Mouse (Mus musculus): Measurements from ENCODE around the gene Rhof. TPM values are rescaled to one million over a fixed set of nuclear protein-coding genes. Genes with fewer than 3 reads are reported as not detected.

Gene Rhof
- polyA plus RNA-seq, 1 experiment from 2014 or later: 1.9 TPM

- 20% methylated on average over 8 of the region's 8 CpGs for WGBS
- Histone ChIP-seq H3K4me3 (ENCODE audit: low read depth, low read length) (peak overlapping the region; percentile 93), H3K9me3 (ENCODE audit: control insufficient read depth, low read length) (no peaks in the 10 kb centered on the region), H3K9ac (ENCODE audit: low read length) (peak overlapping the region; percentile 100), H3K36me3 (ENCODE audit: control insufficient read depth, insufficient read depth, low read length) (no peaks in the 10 kb centered on the region), H3K27me3 (ENCODE audit: control insufficient read depth, insufficient read depth, low read length) (no peaks in the 10 kb centered on the region), H3K4me1 (replicated peaks; ENCODE audit: control insufficient read depth, insufficient read depth, low read length) (peaks cover 57% of the 10 kb centered on the region), H3K27ac (ENCODE audit: low read depth, low read length) (peak overlapping the region; percentile 100), H3K4me2 (ENCODE audit: low read depth, low read length, severe bottlenecking) (peak overlapping the region; percentile 100)
- ATAC-seq (replicated peaks; ENCODE audit: low FRiP score) (no peak), DNase-seq (ENCODE audit: low spot score) (no peak)
These were observed 2.4 kb upstream of the Rhof start for GRCm38 (mm10) chr5:123134875-123135382.

- Histone ChIP-seq H3K4me3 (ENCODE audit: low read depth, low read length) (peak overlapping the region; percentile 93; the same call in 1 of the 2 replicates), H3K27me3 (ENCODE audit: control insufficient read depth, insufficient read depth, low read length) (no peaks in the 10 kb centered on the region), H3K4me1 (replicated peaks; ENCODE audit: control insufficient read depth, insufficient read depth, low read length) (peaks cover 57% of the 10 kb centered on the region), H3K27ac (ENCODE audit: low read depth, low read length) (peak overlapping the region; percentile 100), H3K36me3 (ENCODE audit: control insufficient read depth, insufficient read depth, low read length) (no peaks in the 10 kb centered on the region), H3K9ac (ENCODE audit: low read length) (peak overlapping the region; percentile 100), H3K9me3 (ENCODE audit: control insufficient read depth, low read length) (no peaks in the 10 kb centered on the region), H3K4me2 (ENCODE audit: low read depth, low read length, severe bottlenecking) (peak overlapping the region; percentile 100)
- 32% methylated on average over 13 of the region's 13 CpGs for WGBS
- DNase-seq (ENCODE audit: low spot score): no peak
- ATAC-seq (replicated peaks; ENCODE audit: low FRiP score): no peak
These were observed 1.8 kb upstream of the Rhof start for GRCm38 (mm10) chr5:123134186-123134874.

- Histone ChIP-seq H3K27me3 (ENCODE audit: control insufficient read depth, insufficient read depth, low read length) (no peaks in the 10 kb centered on the region), H3K4me2 (ENCODE audit: low read depth, low read length, severe bottlenecking) (peak overlapping the region; percentile 38; the same call in 1 of the 2 replicates), H3K9me3 (ENCODE audit: control insufficient read depth, low read length) (no peaks in the 10 kb centered on the region), H3K9ac (ENCODE audit: low read length) (no peak overlapping the region), H3K4me3 (ENCODE audit: low read depth, low read length) (no peak overlapping the region), H3K27ac (ENCODE audit: low read depth, low read length) (peak overlapping the region; percentile 39), H3K36me3 (ENCODE audit: control insufficient read depth, insufficient read depth, low read length) (no peaks in the 10 kb centered on the region), H3K4me1 (replicated peaks; ENCODE audit: control insufficient read depth, insufficient read depth, low read length) (peaks cover 57% of the 10 kb centered on the region)
- WGBS: 21% methylated on average over 7 of the region's 7 CpGs
- DNase-seq (ENCODE audit: low spot score) (no peak), ATAC-seq (replicated peaks; ENCODE audit: low FRiP score) (no peak)
These were observed 1.3 kb upstream of the Rhof start for GRCm38 (mm10) chr5:123133784-123134143.

- Histone ChIP-seq H3K9me3 (ENCODE audit: control insufficient read depth, low read length) (no peaks in the 10 kb centered on the region), H3K27ac (ENCODE audit: low read depth, low read length) (peak overlapping the region; percentile 39; the same call in 1 of the 2 replicates), H3K4me1 (replicated peaks; ENCODE audit: control insufficient read depth, insufficient read depth, low read length) (peaks cover 56% of the 10 kb centered on the region), H3K9ac (ENCODE audit: low read length) (no peak overlapping the region), H3K36me3 (ENCODE audit: control insufficient read depth, insufficient read depth, low read length) (no peaks in the 10 kb centered on the region), H3K4me3 (ENCODE audit: low read depth, low read length) (no peak overlapping the region), H3K27me3 (ENCODE audit: control insufficient read depth, insufficient read depth, low read length) (no peaks in the 10 kb centered on the region), H3K4me2 (ENCODE audit: low read depth, low read length, severe bottlenecking) (peak overlapping the region; percentile 38; the same call in 1 of the 2 replicates)
- ATAC-seq (replicated peaks; ENCODE audit: low FRiP score) (no peak), DNase-seq (ENCODE audit: low spot score) (peak; percentile 93)
- 17% methylated on average over 18 of the region's 18 CpGs for WGBS
These were observed 741 bp upstream of the Rhof start for GRCm38 (mm10) chr5:123133083-123133783.

GRCm38 (mm10) chr5:123130814-123131148, 1.7 kb downstream of the Rhof start:
- WGBS: 88% methylated on average over 5 of the region's 5 CpGs
- Histone ChIP-seq H3K4me1 (replicated peaks; ENCODE audit: control insufficient read depth, insufficient read depth, low read length) (peaks cover 35% of the 10 kb centered on the region), H3K36me3 (ENCODE audit: control insufficient read depth, insufficient read depth, low read length) (no peaks in the 10 kb centered on the region)

GRCm38 (mm10) chr5:123130030-123130813, 2.3 kb downstream of the Rhof start:
- H3K9ac ChIP-seq (ENCODE audit: low read length): no peak overlapping the region
- no peaks in the 10 kb centered on the region for H3K9me3 ChIP-seq (ENCODE audit: control insufficient read depth, low read length)
- H3K27ac ChIP-seq (ENCODE audit: low read depth, low read length): no peak overlapping the region
- ATAC-seq (replicated peaks; ENCODE audit: low FRiP score) (no peak), DNase-seq (ENCODE audit: low spot score) (no peak)
- peaks cover 29% of the 10 kb centered on the region for H3K4me1 ChIP-seq (replicated peaks; ENCODE audit: control insufficient read depth, insufficient read depth, low read length)
- no peaks in the 10 kb centered on the region for H3K27me3 ChIP-seq (ENCODE audit: control insufficient read depth, insufficient read depth, low read length)
- H3K4me3 ChIP-seq (ENCODE audit: low read depth, low read length): no peak overlapping the region
- 94% methylated on average over 9 of the region's 9 CpGs for WGBS
- H3K4me2 ChIP-seq (ENCODE audit: low read depth, low read length, severe bottlenecking): no peak overlapping the region
- H3K36me3 ChIP-seq (ENCODE audit: control insufficient read depth, insufficient read depth, low read length): no peaks in the 10 kb centered on the region

More at GRCm38 (mm10) chr5:123130814-123131148, 1.7 kb downstream of the Rhof start:
- H3K27ac ChIP-seq (ENCODE audit: low read depth, low read length): no peak overlapping the region
- DNase-seq (ENCODE audit: low spot score) (no peak), ATAC-seq (replicated peaks; ENCODE audit: low FRiP score) (no peak)
- no peak overlapping the region for H3K9ac ChIP-seq (ENCODE audit: low read length)
- no peaks in the 10 kb centered on the region for H3K27me3 ChIP-seq (ENCODE audit: control insufficient read depth, insufficient read depth, low read length)
- no peak overlapping the region for H3K4me2 ChIP-seq (ENCODE audit: low read depth, low read length, severe bottlenecking)
- H3K4me3 ChIP-seq (ENCODE audit: low read depth, low read length): no peak overlapping the region
- no peaks in the 10 kb centered on the region for H3K9me3 ChIP-seq (ENCODE audit: control insufficient read depth, low read length)

- WGBS: 90% methylated on average over 10 of the region's 10 CpGs
- DNase-seq (ENCODE audit: low spot score) (no peak), ATAC-seq (replicated peaks; ENCODE audit: low FRiP score) (no peak)
- Histone ChIP-seq H3K4me1 (replicated peaks; ENCODE audit: control insufficient read depth, insufficient read depth, low read length) (peaks cover 20% of the 10 kb centered on the region), H3K27me3 (ENCODE audit: control insufficient read depth, insufficient read depth, low read length) (no peaks in the 10 kb centered on the region), H3K27ac (ENCODE audit: low read depth, low read length) (no peak overlapping the region), H3K4me2 (ENCODE audit: low read depth, low read length, severe bottlenecking) (no peak overlapping the region), H3K36me3 (ENCODE audit: control insufficient read depth, insufficient read depth, low read length) (no peaks in the 10 kb centered on the region), H3K4me3 (ENCODE audit: low read depth, low read length) (no peak overlapping the region), H3K9ac (ENCODE audit: low read length) (no peak overlapping the region), H3K9me3 (ENCODE audit: control insufficient read depth, low read length) (no peaks in the 10 kb centered on the region)
These were observed 3.2 kb downstream of the Rhof start for GRCm38 (mm10) chr5:123129170-123129757.

GRCm38 (mm10) chr5:123128426-123129169, 3.9 kb downstream of the Rhof start:
- H3K4me1 ChIP-seq (replicated peaks; ENCODE audit: control insufficient read depth, insufficient read depth, low read length): peaks cover 13% of the 10 kb centered on the region
- no peak overlapping the region for H3K4me2 ChIP-seq (ENCODE audit: low read depth, low read length, severe bottlenecking)
- 61% methylated on average over 10 of the region's 10 CpGs for WGBS
- no peaks in the 10 kb centered on the region for H3K27me3 ChIP-seq (ENCODE audit: control insufficient read depth, insufficient read depth, low read length)
- no peak overlapping the region for H3K4me3 ChIP-seq (ENCODE audit: low read depth, low read length)
- no peaks in the 10 kb centered on the region for H3K36me3 ChIP-seq (ENCODE audit: control insufficient read depth, insufficient read depth, low read length)
- DNase-seq (ENCODE audit: low spot score): no peak
- no peak for ATAC-seq (replicated peaks; ENCODE audit: low FRiP score)
- no peak overlapping the region for H3K27ac ChIP-seq (ENCODE audit: low read depth, low read length)
- no peak overlapping the region for H3K9ac ChIP-seq (ENCODE audit: low read length)
- no peaks in the 10 kb centered on the region for H3K9me3 ChIP-seq (ENCODE audit: control insufficient read depth, low read length)

All from forebrain, embryonic 11.5 days (tissue).